Mouse (Mus musculus): Measurements from ENCODE around the gene Kif1b. TPM values are rescaled to one million over a fixed set of nuclear protein-coding genes. Genes with fewer than 3 reads are reported as not detected.
"Not testable (repeated sequence)": the region's sequence is repeated elsewhere in the genome, so short reads cannot be mapped to it uniquely, and the experiment has no call there.

The Kif1b gene
- polyA plus RNA-seq, 1 experiment from 2014 or later = 44.8 TPM

DNA sequence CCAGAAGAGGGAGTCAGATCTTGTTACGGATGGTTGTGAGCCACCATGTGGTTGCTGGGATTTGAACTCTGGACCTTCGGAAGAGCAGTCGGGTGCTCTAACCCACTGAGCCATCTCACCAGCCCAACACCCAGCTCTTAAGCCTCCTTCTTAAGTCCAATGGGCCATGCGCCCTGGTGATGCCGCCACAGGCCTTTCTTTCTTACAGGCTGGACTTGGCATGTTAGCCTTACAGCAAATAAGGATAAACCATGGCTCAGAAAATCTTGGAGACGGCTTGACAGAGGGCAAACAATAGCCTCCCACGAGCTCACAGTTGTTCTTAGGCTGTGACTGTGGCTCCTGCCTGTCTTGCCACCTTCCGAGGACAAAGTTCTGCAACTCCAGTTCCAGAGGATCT lies 137.6 kb downstream of the Kif1b start:
- H3K4me3 ChIP-seq; H3K27me3 ChIP-seq (ENCODE audit: insufficient read depth, poor library complexity, severe bottlenecking); DNase-seq (ENCODE audit: low spot score); H3K36me3 ChIP-seq; H3K9me3 ChIP-seq: not testable (repeated sequence)
- WGBS = 86% methylated on average over 7 of the region's 8 CpGs
- H3K4me1 ChIP-seq = peaks cover 23% of the 10 kb centered on the region
- H3K27ac ChIP-seq = peak overlapping the region; percentile 42; the same call in 1 of the 2 replicates

DNA sequence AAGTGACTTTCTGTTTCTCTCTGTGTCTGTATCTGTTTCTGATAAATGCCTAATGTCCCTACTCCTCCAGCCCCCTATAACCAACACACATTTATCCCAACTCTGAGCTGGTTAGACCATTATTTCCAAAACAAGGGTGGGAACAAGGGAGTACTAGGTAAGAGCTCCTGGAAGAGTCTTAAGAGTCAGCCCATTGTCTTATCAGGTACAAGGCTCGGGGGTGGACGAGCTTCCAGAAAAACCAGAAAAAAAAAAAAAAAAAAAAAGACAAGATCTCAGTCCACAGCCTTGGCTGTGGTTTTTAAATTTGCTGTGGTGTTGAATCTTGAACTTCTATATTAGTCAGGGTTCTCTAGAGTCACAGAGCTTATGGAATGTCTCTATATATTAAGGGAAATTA lies 139.5 kb downstream of the Kif1b start:
- Histone ChIP-seq H3K27me3 (ENCODE audit: insufficient read depth, poor library complexity, severe bottlenecking) (no peaks in the 10 kb centered on the region), H3K36me3 (peaks cover 23% of the 10 kb centered on the region), H3K27ac (no peak overlapping the region), H3K4me3 (no peak overlapping the region), H3K9me3 (no peaks in the 10 kb centered on the region), H3K4me1 (peaks cover 27% of the 10 kb centered on the region)
- WGBS = 48% methylated on average over 2 of the region's 2 CpGs
- no peak for DNase-seq (ENCODE audit: low spot score)

DNA sequence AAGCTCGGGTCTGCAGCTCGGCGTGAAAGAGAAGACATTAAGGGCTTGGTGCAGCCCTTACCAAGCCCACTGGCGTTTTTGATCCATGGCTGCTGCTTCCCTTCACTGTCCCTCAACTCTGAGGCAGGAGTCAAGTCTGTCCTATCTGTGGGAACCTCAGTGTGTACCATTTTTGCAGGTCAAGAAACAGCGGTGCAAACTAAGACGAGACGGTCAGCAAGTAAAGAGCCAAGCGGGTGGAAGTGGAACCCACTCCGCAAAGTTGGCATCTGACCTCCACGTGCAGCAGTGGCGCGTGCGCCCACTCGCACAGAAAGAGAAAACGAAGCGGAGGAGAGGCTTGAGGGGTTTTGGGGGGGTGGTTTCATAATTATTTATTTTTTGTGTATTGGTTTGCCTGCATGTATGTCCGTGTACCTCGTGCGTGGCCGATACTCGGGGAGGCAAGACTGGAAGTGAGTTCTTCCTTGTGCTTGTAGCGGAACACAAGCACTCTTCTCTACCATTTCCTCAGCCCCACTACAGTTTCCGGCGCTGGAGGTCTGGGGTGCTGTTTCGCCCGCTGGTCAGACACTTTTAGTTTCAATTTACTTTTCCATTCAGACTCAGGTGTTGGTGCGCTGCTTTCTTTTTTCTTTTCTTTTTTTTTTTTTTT lies 140.4 kb downstream of the Kif1b start:
- Histone ChIP-seq H3K9me3 (no peaks in the 10 kb centered on the region), H3K36me3 (peaks cover 31% of the 10 kb centered on the region), H3K4me3 (peak overlapping the region; percentile 98), H3K27ac (peak overlapping the region; percentile 95), H3K27me3 (ENCODE audit: insufficient read depth, poor library complexity, severe bottlenecking) (no peaks in the 10 kb centered on the region), H3K4me1 (peaks cover 21% of the 10 kb centered on the region)
- WGBS = under 1% methylated on average over 27 of the region's 27 CpGs
- DNase-seq (ENCODE audit: low spot score) = peak; percentile 77

GRCm38 (mm10) chr4:149166215-149166946 lies 141.1 kb downstream of the Kif1b start, which contains the start of gene Pgd:
Gene Pgd (minus strand): TSS chr4:149166771.
- peak; percentile 99 for DNase-seq (ENCODE audit: low spot score)
- H3K27ac ChIP-seq = peak within 1 kb of the TSS; percentile 95
- peaks cover 38% of the 10 kb centered on the region for H3K36me3 ChIP-seq
- H3K4me3 ChIP-seq = peak within 1 kb of the TSS; percentile 98
- no peaks in the 10 kb centered on the region for H3K27me3 ChIP-seq (ENCODE audit: insufficient read depth, poor library complexity, severe bottlenecking)
- H3K9me3 ChIP-seq = no peaks in the 10 kb centered on the region
- peaks cover 21% of the 10 kb centered on the region for H3K4me1 ChIP-seq
- WGBS = 0% methylated on average over 59 of the region's 59 CpGs

GRCm38 (mm10) chr4:149164150-149164549 lies 143.3 kb downstream of the Kif1b start:
- WGBS = 66% methylated on average over 5 of the region's 5 CpGs
- H3K27ac ChIP-seq = no peak overlapping the region
- H3K4me3 ChIP-seq = no peak overlapping the region
- H3K27me3 ChIP-seq (ENCODE audit: insufficient read depth, poor library complexity, severe bottlenecking) = no peaks in the 10 kb centered on the region
- H3K9me3 ChIP-seq = no peaks in the 10 kb centered on the region
- DNase-seq (ENCODE audit: low spot score) = no peak
- H3K4me1 ChIP-seq = peaks cover 18% of the 10 kb centered on the region
- H3K36me3 ChIP-seq = peaks cover 61% of the 10 kb centered on the region

GRCm38 (mm10) chr4:149163196-149163595 lies 144.3 kb downstream of the Kif1b start:
- H3K36me3 ChIP-seq = peaks cover 70% of the 10 kb centered on the region

GRCm38 (mm10) chr4:149161166-149161565 lies 146.3 kb downstream of the Kif1b start:
- peaks cover 91% of the 10 kb centered on the region for H3K36me3 ChIP-seq
- WGBS = 95% methylated on average over 6 of the region's 6 CpGs
- H3K27ac ChIP-seq = no peak overlapping the region
- DNase-seq (ENCODE audit: low spot score) = no peak
- peaks cover 19% of the 10 kb centered on the region for H3K4me1 ChIP-seq
- no peaks in the 10 kb centered on the region for H3K9me3 ChIP-seq
- no peaks in the 10 kb centered on the region for H3K27me3 ChIP-seq (ENCODE audit: insufficient read depth, poor library complexity, severe bottlenecking)
- no peak overlapping the region for H3K4me3 ChIP-seq

More at GRCm38 (mm10) chr4:149163196-149163595, 144.3 kb downstream of the Kif1b start:
- Histone ChIP-seq H3K27me3 (ENCODE audit: insufficient read depth, poor library complexity, severe bottlenecking) (no peaks in the 10 kb centered on the region), H3K27ac (no peak overlapping the region), H3K4me3 (no peak overlapping the region), H3K9me3 (no peaks in the 10 kb centered on the region), H3K4me1 (peaks cover 21% of the 10 kb centered on the region)
- DNase-seq (ENCODE audit: low spot score) = no peak
- 77% methylated on average over 1 of the region's 1 CpGs for WGBS

DNA sequence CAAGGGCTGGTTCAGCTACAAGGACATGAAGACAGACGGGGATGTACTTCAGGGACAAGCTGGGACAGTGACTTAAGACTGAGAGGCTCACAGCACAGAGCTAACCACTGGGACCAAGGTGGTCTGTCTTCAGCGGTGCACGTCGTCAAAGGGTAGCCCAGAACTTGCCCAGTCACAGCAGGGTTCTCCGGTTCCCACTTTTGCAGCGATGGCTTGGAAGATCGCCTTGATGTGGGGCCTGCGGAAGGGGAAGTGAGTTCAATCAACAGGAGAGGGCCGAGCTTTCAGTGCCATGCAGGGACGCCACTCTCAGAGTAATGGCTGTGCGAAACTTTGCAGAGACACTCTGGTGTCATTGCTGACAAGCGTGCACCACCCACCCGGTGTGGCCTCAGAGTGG lies 147.6 kb downstream of the Kif1b start:
- Histone ChIP-seq H3K36me3 (peaks cover 98% of the 10 kb centered on the region), H3K9me3 (no peaks in the 10 kb centered on the region), H3K27me3 (ENCODE audit: insufficient read depth, poor library complexity, severe bottlenecking) (no peaks in the 10 kb centered on the region), H3K4me1 (peaks cover 8% of the 10 kb centered on the region), H3K27ac (no peak overlapping the region), H3K4me3 (no peak overlapping the region)
- 85% methylated on average over 13 of the region's 13 CpGs for WGBS
- no peak for DNase-seq (ENCODE audit: low spot score)

GRCm38 (mm10) chr4:149159203-149159602 lies 148.3 kb downstream of the Kif1b start:
- DNase-seq (ENCODE audit: low spot score) = no peak
- Histone ChIP-seq H3K4me3 (no peak overlapping the region), H3K27ac (no peak overlapping the region), H3K4me1 (peaks cover 3% of the 10 kb centered on the region; the same call in 1 of the 2 replicates), H3K36me3 (peaks cover 99% of the 10 kb centered on the region), H3K27me3 (ENCODE audit: insufficient read depth, poor library complexity, severe bottlenecking) (no peaks in the 10 kb centered on the region), H3K9me3 (no peaks in the 10 kb centered on the region)
- WGBS = 79% methylated on average over 2 of the region's 2 CpGs

DNA sequence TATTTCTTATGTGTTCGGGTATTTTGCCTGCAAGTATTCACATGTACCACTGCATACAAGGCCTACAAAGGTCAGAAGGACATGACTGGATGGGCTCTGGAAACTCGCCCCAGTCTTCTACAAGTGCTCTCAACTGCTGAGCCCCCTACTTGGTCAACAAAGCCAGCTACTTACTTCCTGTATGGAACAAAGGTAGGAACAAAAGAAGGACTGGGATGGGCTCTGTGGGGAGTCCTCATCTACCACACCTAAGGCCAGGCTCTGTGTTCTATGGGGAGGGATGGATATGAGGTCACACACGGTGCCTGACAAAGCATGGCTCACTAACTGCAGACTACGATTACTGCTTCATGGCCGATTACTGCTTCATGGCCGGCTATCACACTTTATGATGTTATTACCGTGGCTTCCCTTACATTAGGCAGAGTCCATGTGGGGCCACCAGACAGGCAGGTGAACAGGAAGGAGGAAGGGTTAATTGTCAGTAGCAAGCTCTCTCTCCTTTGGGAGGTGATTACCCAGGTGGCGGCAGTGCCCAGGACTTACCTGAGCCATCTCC lies 150.0 kb downstream of the Kif1b start:
- H3K4me3 ChIP-seq = no peak overlapping the region
- peaks cover 3% of the 10 kb centered on the region; the same call in 1 of the 2 replicates for H3K4me1 ChIP-seq
- DNase-seq (ENCODE audit: low spot score) = no peak
- 87% methylated on average over 8 of the region's 8 CpGs for WGBS
- no peaks in the 10 kb centered on the region for H3K9me3 ChIP-seq
- no peak overlapping the region for H3K27ac ChIP-seq
- H3K27me3 ChIP-seq (ENCODE audit: insufficient read depth, poor library complexity, severe bottlenecking) = no peaks in the 10 kb centered on the region
- H3K36me3 ChIP-seq = peaks cover 99% of the 10 kb centered on the region

DNA sequence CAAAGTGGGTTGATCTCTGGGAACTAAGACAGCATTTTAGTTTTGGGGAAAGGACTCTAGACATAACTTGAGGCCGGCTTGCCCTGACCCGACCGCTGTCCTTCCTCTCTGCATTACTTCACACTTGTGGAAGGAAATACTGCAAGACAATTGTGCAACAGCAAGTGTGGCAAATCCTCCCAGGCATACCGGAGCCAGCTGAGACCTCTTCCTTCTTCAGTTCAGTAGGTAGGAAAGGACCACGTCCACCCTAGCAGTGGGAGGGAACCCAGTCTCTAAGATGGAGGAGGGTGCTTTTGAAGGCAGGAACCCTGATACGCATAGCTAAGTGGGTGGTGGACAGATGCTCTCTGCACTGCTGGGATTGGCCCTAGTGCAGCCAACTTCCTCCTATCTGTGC lies 151.8 kb downstream of the Kif1b start:
- WGBS = 94% methylated on average over 6 of the region's 6 CpGs
- Histone ChIP-seq H3K36me3 (peaks cover 100% of the 10 kb centered on the region), H3K27ac (no peak overlapping the region)

GRCm38 (mm10) chr4:149154859-149155258 lies 152.6 kb downstream of the Kif1b start:
- no peak for DNase-seq (ENCODE audit: low spot score)
- H3K4me3 ChIP-seq = no peak overlapping the region
- no peak overlapping the region for H3K27ac ChIP-seq
- H3K9me3 ChIP-seq = no peaks in the 10 kb centered on the region
- WGBS = 96% methylated on average over 7 of the region's 7 CpGs
- no peaks in the 10 kb centered on the region for H3K27me3 ChIP-seq (ENCODE audit: insufficient read depth, poor library complexity, severe bottlenecking)
- peaks cover 3% of the 10 kb centered on the region; the same call in 1 of the 2 replicates for H3K4me1 ChIP-seq
- peaks cover 100% of the 10 kb centered on the region for H3K36me3 ChIP-seq

More for the DNA sequence above, 151.8 kb downstream of the Kif1b start:
- H3K9me3 ChIP-seq = no peaks in the 10 kb centered on the region
- no peak for DNase-seq (ENCODE audit: low spot score)
- H3K4me3 ChIP-seq = no peak overlapping the region
- H3K27me3 ChIP-seq (ENCODE audit: insufficient read depth, poor library complexity, severe bottlenecking) = no peaks in the 10 kb centered on the region
- H3K4me1 ChIP-seq = peaks cover 3% of the 10 kb centered on the region; the same call in 1 of the 2 replicates

GRCm38 (mm10) chr4:149150721-149151120 lies 156.8 kb downstream of the Kif1b start:
- Histone ChIP-seq H3K27me3 (ENCODE audit: insufficient read depth, poor library complexity, severe bottlenecking) (no peaks in the 10 kb centered on the region), H3K4me1 (peaks cover 10% of the 10 kb centered on the region), H3K27ac (no peak overlapping the region), H3K4me3 (no peak overlapping the region), H3K9me3 (no peaks in the 10 kb centered on the region), H3K36me3 (peaks cover 66% of the 10 kb centered on the region)
- 91% methylated on average over 11 of the region's 11 CpGs for WGBS
- DNase-seq (ENCODE audit: low spot score) = no peak
